Mouse (Mus musculus): ENCODE results near the gene Utp4. TPM values are rescaled to one million over a fixed set of nuclear protein-coding genes. Genes with fewer than 3 reads are reported as not detected.
A peak's percentile ranks its signal among the peaks of the same experiment; 100 is the strongest.

Utp4 gene
- total and polyA plus RNA-seq, 3 experiments, result 80.6 to 202 (median 156) TPM

- Histone ChIP-seq H3K79me2 (replicated peaks; ENCODE audit: control insufficient read depth, extremely low read depth, insufficient read depth, poor library complexity, severe bottlenecking) (no peaks in the 10 kb centered on the region), H3K9me3 (replicated peaks; ENCODE audit: low read length) (no peaks in the 10 kb centered on the region), H3K4me1 (ENCODE audit: control insufficient read depth in 1 of 2, insufficient read depth in 2 of 2) (peaks cover 4 to 14% of the 10 kb centered on the region in 2 experiments), H3K36me3 (replicated peaks in 1 of 2; ENCODE audit: control insufficient read depth in 1 of 2, insufficient read depth in 1 of 2, low read length in 1 of 2) (no peaks in the 10 kb centered on the region), H3K4me2 (ENCODE audit: insufficient read depth, low read depth, poor library complexity, severe bottlenecking) (no peak overlapping the region), H3K4me3 (replicated peaks in 1 of 3; ENCODE audit: low read depth in 2 of 3, low read length in 2 of 3, poor library complexity in 1 of 3) (no peak overlapping the region), H3K9ac (ENCODE audit: insufficient read depth, low read depth) (no peak overlapping the region), H3K27me3 (replicated peaks) (no peaks in the 10 kb centered on the region), H3K27ac (ENCODE audit: insufficient read depth, low read depth) (no peak overlapping the region)
- in situ Hi-C loops (cut with MboI; ENCODE audit: low pct_ligation_motif_present, low pct_unique_long_range_greater_than_20kb, low sequenced_read_pairs), result no loop called here
- dilution Hi-C loops (cut with MboI; ENCODE audit: extremely low pct_ligation_motif_present, extremely low pct_unique_long_range_greater_than_20kb, low sequenced_read_pairs), result no loop called here
- DNase-seq (ENCODE audit: extremely low read depth), result no peak
- TF ChIP-seq MAZ (IDR thresholded peaks at IDR 0.05; ENCODE audit: low read depth, low read length), result no peak
These were observed 39.1 kb downstream of the Utp4 start for GRCm38 (mm10) chr8:106932376-106933065.

GRCm38 (mm10) chr8:106933506-106934143, 40.2 kb downstream of the Utp4 start:
- Histone ChIP-seq H3K9me3 (replicated peaks; ENCODE audit: low read length) (no peaks in the 10 kb centered on the region), H3K27ac (ENCODE audit: insufficient read depth, low read depth) (no peak overlapping the region), H3K4me2 (ENCODE audit: insufficient read depth, low read depth, poor library complexity, severe bottlenecking) (no peak overlapping the region), H3K27me3 (replicated peaks) (no peaks in the 10 kb centered on the region), H3K4me1 (ENCODE audit: control insufficient read depth in 1 of 2, insufficient read depth in 2 of 2) (peaks cover 6 to 17% of the 10 kb centered on the region in 2 experiments), H3K36me3 (replicated peaks in 1 of 2; ENCODE audit: control insufficient read depth in 1 of 2, insufficient read depth in 1 of 2, low read length in 1 of 2) (no peaks in the 10 kb centered on the region), H3K4me3 (replicated peaks in 1 of 3; ENCODE audit: low read depth in 2 of 3, low read length in 2 of 3, poor library complexity in 1 of 3) (no peak overlapping the region), H3K79me2 (replicated peaks; ENCODE audit: control insufficient read depth, extremely low read depth, insufficient read depth, poor library complexity, severe bottlenecking) (no peaks in the 10 kb centered on the region), H3K9ac (ENCODE audit: insufficient read depth, low read depth) (no peak overlapping the region)
- dilution Hi-C loops (cut with MboI; ENCODE audit: extremely low pct_ligation_motif_present, extremely low pct_unique_long_range_greater_than_20kb, low sequenced_read_pairs), result no loop called here
- in situ Hi-C loops (cut with MboI; ENCODE audit: low pct_ligation_motif_present, low pct_unique_long_range_greater_than_20kb, low sequenced_read_pairs), result no loop called here
- no peak for TF ChIP-seq SMC3 (IDR thresholded peaks at IDR 0.05; ENCODE audit: low read depth, low read length)
- TF ChIP-seq ZC3H11A (IDR thresholded peaks at IDR 0.05; ENCODE audit: low read depth, low read length), result no peak
- TF ChIP-seq TBP (conservative IDR thresholded peaks at IDR 0.05; ENCODE audit: low read depth, low read length), result no peak
- no peak for TF ChIP-seq E2F4 (IDR thresholded peaks at IDR 0.05; ENCODE audit: insufficient replicate concordance, low read depth, low read length)
- TF ChIP-seq JUN (IDR thresholded peaks at IDR 0.05; ENCODE audit: insufficient read depth, low read depth, low read length), result no peak
- no peak for TF ChIP-seq MEF2A (IDR thresholded peaks at IDR 0.05; ENCODE audit: borderline replicate concordance, low read depth, low read length)
- TF ChIP-seq GABPA (IDR thresholded peaks at IDR 0.05; ENCODE audit: insufficient replicate concordance, low read depth, low read length), result no peak
- TF ChIP-seq ZNF384 (IDR thresholded peaks at IDR 0.05; ENCODE audit: low read depth, low read length), result peak; percentile 30; the same call in 1 of the 2 replicates
- no peak for DNase-seq (ENCODE audit: extremely low read depth)

- TF ChIP-seq NELFE (IDR thresholded peaks at IDR 0.05; ENCODE audit: low read depth, low read length) (no peak), TBP (conservative IDR thresholded peaks at IDR 0.05; ENCODE audit: low read depth, low read length) (0 out of 2 replicates have a peak, but pooled peaks have one; percentile 28), GABPA (IDR thresholded peaks at IDR 0.05; ENCODE audit: insufficient replicate concordance, low read depth, low read length) (no peak)
- in situ Hi-C loops (cut with MboI; ENCODE audit: low pct_ligation_motif_present, low pct_unique_long_range_greater_than_20kb, low sequenced_read_pairs), result no loop called here
- Histone ChIP-seq H3K9ac (ENCODE audit: insufficient read depth, low read depth) (no peak overlapping the region), H3K9me3 (replicated peaks; ENCODE audit: low read length) (no peaks in the 10 kb centered on the region), H3K4me2 (ENCODE audit: insufficient read depth, low read depth, poor library complexity, severe bottlenecking) (no peak overlapping the region), H3K27me3 (replicated peaks) (no peaks in the 10 kb centered on the region), H3K4me3 (replicated peaks in 1 of 3; ENCODE audit: low read depth in 2 of 3, low read length in 2 of 3, poor library complexity in 1 of 3) (no peak overlapping the region), H3K4me1 (ENCODE audit: control insufficient read depth in 1 of 2, insufficient read depth in 2 of 2) (peaks cover 6 to 16% of the 10 kb centered on the region in 2 experiments), H3K27ac (ENCODE audit: insufficient read depth, low read depth) (no peak overlapping the region), H3K36me3 (replicated peaks in 1 of 2; ENCODE audit: control insufficient read depth in 1 of 2, insufficient read depth in 1 of 2, low read length in 1 of 2) (no peaks in the 10 kb centered on the region), H3K79me2 (replicated peaks; ENCODE audit: control insufficient read depth, extremely low read depth, insufficient read depth, poor library complexity, severe bottlenecking) (no peaks in the 10 kb centered on the region)
- dilution Hi-C loops (cut with MboI; ENCODE audit: extremely low pct_ligation_motif_present, extremely low pct_unique_long_range_greater_than_20kb, low sequenced_read_pairs), result no loop called here
- DNase-seq (ENCODE audit: extremely low read depth), result no peak
These were observed 41.0 kb downstream of the Utp4 start for GRCm38 (mm10) chr8:106934226-106934977.

Data from CH12.LX (cell line).